Mouse (Mus musculus) forebrain, embryonic 10.5 days (tissue): ENCODE measurements at regions not wholly inside any gene's neighbourhood (a gene's known extent, or its start where the extent isn't known, plus 50 kb on each side); places are given as distances from the start of the nearest gene placed in this dataset.

ENCODE experiments used
- DNase-seq: peaks from one replicate; pipeline ENCODE4 v3.0.0-alpha.2; 2017; ENCODE audit warnings: low spot score; ENCODE audit errors: extremely low spot score
- H3K27ac ChIP-seq: fragments of 300-500 bp; sonication (generic); 2 replicates; pipeline ENCODE4 v1.5.1; 2016; ENCODE audit warnings: mild to moderate bottlenecking
- H3K27me3 ChIP-seq: fragments of 300-500 bp; sonication (generic); 2 replicates; pipeline ENCODE4 v1.6.1; 2016; ENCODE audit warnings: mild to moderate bottlenecking; ENCODE audit not compliant: poor library complexity, severe bottlenecking
- H3K36me3 ChIP-seq: fragments of 300-500 bp; sonication (generic); replicated peaks from 2 replicates; pipeline ENCODE4 v1.6.1; 2016; ENCODE audit warnings: mild to moderate bottlenecking, moderate library complexity
- H3K4me1 ChIP-seq: fragments of 300-500 bp; sonication (generic); 2 replicates; pipeline ENCODE4 v1.6.1; 2016
- H3K4me3 ChIP-seq: fragments of 300-500 bp; sonication (generic); 2 replicates; pipeline ENCODE4 v1.5.1; 2016; ENCODE audit warnings: mild to moderate bottlenecking, moderate library complexity
- H3K9me3 ChIP-seq: fragments of 300-500 bp; sonication (generic); 2 replicates; pipeline ENCODE4 v1.6.1; 2016; ENCODE audit warnings: mild to moderate bottlenecking, moderate library complexity
- WGBS: fragments of 180-500 bp; shearing (Covaris S2); methylation state at CpG from one replicate; pipeline ENCODE4 v1.1.7; 2016; 5-methylcytosine and 5-hydroxymethylcytosine counted together

- Histone ChIP-seq H3K27me3 (no peaks in the 10 kb centered on the region), H3K36me3 (no peaks in the 10 kb centered on the region), H3K9me3 (peaks cover 2% of the 10 kb centered on the region; the same call in 1 of the 2 replicates), H3K4me3 (no peak overlapping the region), H3K27ac (no peak overlapping the region), H3K4me1 (no peaks in the 10 kb centered on the region)
- DNase-seq = no peak
- WGBS = 88% methylated on average over 7 of the region's 7 CpGs
Measured at GRCm38 (mm10) chr1:35267883-35268282, 418.1 kb downstream of the Plekhb2 start.

DNA sequence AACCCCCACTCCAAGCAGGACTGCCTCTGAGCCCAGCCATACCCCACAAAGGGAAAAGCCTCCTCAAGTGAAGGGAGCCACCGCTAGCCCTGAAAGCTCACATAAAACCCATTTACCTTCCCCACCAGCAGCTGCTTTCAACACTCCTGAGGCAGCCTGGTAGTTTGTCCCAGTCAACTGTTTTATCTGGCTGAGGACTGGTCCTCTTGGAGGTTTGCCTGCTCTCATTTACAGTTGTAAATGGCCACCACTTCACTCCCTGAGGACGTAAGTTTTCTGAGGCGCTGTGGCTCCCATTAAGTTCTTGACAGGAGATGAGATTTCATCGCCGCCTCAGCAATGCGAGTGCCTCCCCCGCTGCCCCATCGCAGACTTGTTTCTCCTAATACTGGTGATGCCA, 425.2 kb downstream of the Plekhb2 start:
- 94% methylated on average over 8 of the region's 8 CpGs for WGBS
- H3K9me3 ChIP-seq = peaks cover 2% of the 10 kb centered on the region; the same call in 1 of the 2 replicates
- no peaks in the 10 kb centered on the region for H3K27me3 ChIP-seq
- no peaks in the 10 kb centered on the region for H3K4me1 ChIP-seq
- no peaks in the 10 kb centered on the region for H3K36me3 ChIP-seq
- H3K27ac ChIP-seq = no peak overlapping the region
- DNase-seq = no peak
- no peak overlapping the region for H3K4me3 ChIP-seq
